ENCODE assay signal across 8 mouse cellular contexts in the genomic region with DNA sequence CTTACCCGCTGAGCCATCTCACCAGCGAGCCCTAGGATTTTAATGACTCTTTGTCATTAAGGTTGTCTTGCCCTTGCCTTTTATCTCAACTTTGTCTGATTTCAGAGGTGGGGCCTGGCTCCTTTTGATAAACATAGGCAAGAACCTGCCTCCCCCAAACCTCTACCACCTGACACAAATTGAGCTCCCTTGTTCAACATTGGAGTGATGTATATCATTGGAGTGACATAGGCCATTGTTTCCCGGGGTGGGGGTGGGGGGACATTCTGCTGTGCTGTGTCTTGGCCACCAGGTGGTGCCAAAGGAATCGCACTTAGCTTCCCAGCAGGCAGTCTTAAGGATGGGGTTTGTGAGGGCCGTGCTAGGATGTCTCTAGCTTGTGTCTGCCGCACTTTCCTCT. TPM values are rescaled to one million over a fixed set of nuclear protein-coding genes. Genes with fewer than 3 reads are reported as not detected.
A peak's percentile ranks its signal among the peaks of the same experiment; 100 is the strongest.
DNase-seq lines count a peak whose midpoint lies in the region; ATAC-seq lines count a peak whose summit lies in the region.
"Had no signal": no experiment of that assay in that cellular context is flagged by ENCODE, and none has a peak within 500 bp of the region (broad histone marks: within the 10 kb centered on the region; RNA-seq: fewer than 3 reads in every experiment).

No protein-coding gene starts in this region.

- H3K9me3 ChIP-seq in hindbrain, embryonic 14.5 days (ENCODE audit: control insufficient read depth, low read length): no peaks in the 10 kb centered on the region
- H3K9me3 ChIP-seq in stomach, embryonic 16.5 days (replicated peaks; ENCODE audit: control insufficient read depth, low read length): no peaks in the 10 kb centered on the region
- H3K9me3 ChIP-seq: heart, embryonic 15.5 days had no signal

- no peaks in the 10 kb centered on the region for H3K27me3 ChIP-seq in hindbrain, embryonic 14.5 days (ENCODE audit: control insufficient read depth, insufficient read depth, low read length)
- no peaks in the 10 kb centered on the region for H3K27me3 ChIP-seq in stomach, embryonic 16.5 days (ENCODE audit: control insufficient read depth, insufficient read depth, low read length)
- H3K27me3 ChIP-seq: heart, embryonic 15.5 days had no signal

- DNase-seq in right cerebral cortex, adult 2 months (ENCODE audit: low spot score in 2 of 2): peak; percentile 27 to 37
- no peak for DNase-seq in right cerebral cortex, postnatal 25 days
- DNase-seq in WW6 (ENCODE audit: low read depth, low spot score): peak; percentile 74
- peak; percentile 71 for DNase-seq in embryo, embryonic 11 days
- peak; percentile 33 for DNase-seq in hindbrain, embryonic 14.5 days (ENCODE audit: low spot score)
- peak; percentile 43 for DNase-seq in lung, postnatal 14 days

- H3K9ac ChIP-seq in hindbrain, embryonic 14.5 days: no peak overlapping the region
- H3K9ac ChIP-seq in stomach, embryonic 16.5 days (ENCODE audit: low read length): no peak overlapping the region
- H3K9ac ChIP-seq: heart, embryonic 15.5 days had no signal

- no peak overlapping the region for H3K27ac ChIP-seq in hindbrain, embryonic 14.5 days
- H3K27ac ChIP-seq in stomach, embryonic 16.5 days (ENCODE audit: low read length): no peak overlapping the region
- H3K27ac ChIP-seq: heart, embryonic 15.5 days had no signal

- no peaks in the 10 kb centered on the region for H3K4me1 ChIP-seq in hindbrain, embryonic 14.5 days (replicated peaks; ENCODE audit: control insufficient read depth, insufficient read depth, low read length)
- no peaks in the 10 kb centered on the region for H3K4me1 ChIP-seq in stomach, embryonic 16.5 days (ENCODE audit: control insufficient read depth, insufficient read depth, low read length)
- H3K4me1 ChIP-seq: heart, embryonic 15.5 days had no signal

- no peak overlapping the region for H3K4me2 ChIP-seq in hindbrain, embryonic 14.5 days (replicated peaks)
- no peak overlapping the region for H3K4me2 ChIP-seq in stomach, embryonic 16.5 days (ENCODE audit: low read depth, low read length)
- H3K4me2 ChIP-seq: heart, embryonic 15.5 days had no signal

- WGBS in hindbrain, embryonic 14.5 days: 32% methylated on average over 6 of the region's 6 CpGs
- WGBS in stomach, embryonic 16.5 days: 24% methylated on average over 6 of the region's 6 CpGs

- H3K4me3 ChIP-seq in hindbrain, embryonic 14.5 days (replicated peaks; ENCODE audit: low read length): no peak overlapping the region
- no peak overlapping the region for H3K4me3 ChIP-seq in stomach, embryonic 16.5 days (replicated peaks; ENCODE audit: low read length)
- H3K4me3 ChIP-seq: heart, embryonic 15.5 days had no signal

- no peaks in the 10 kb centered on the region for H3K36me3 ChIP-seq in hindbrain, embryonic 14.5 days (replicated peaks; ENCODE audit: control insufficient read depth, insufficient read depth)
- H3K36me3 ChIP-seq in stomach, embryonic 16.5 days (ENCODE audit: control insufficient read depth, insufficient read depth, low read length): no peaks in the 10 kb centered on the region
- H3K36me3 ChIP-seq: heart, embryonic 15.5 days had no signal

- ATAC-seq in hindbrain, embryonic 14.5 days (ENCODE audit: low FRiP score): peak; percentile 43; the same call in 1 of the 2 replicates
- peak; percentile 60; the same call in 1 of the 2 replicates for ATAC-seq in stomach, embryonic 16.5 days (ENCODE audit: insufficient read depth, low FRiP score)

RNA-seq across cellular contexts. Expression of gene Wdr1, which starts 17.7 kb away (rescaled TPM):
- 183 and 218 TPM in 2 replicates for polyA plus RNA-seq in hindbrain, embryonic 14.5 days (2014; fragmentation: Nextera tagmentation; extraction: Ambion mirVana)
- polyA plus RNA-seq in stomach, embryonic 16.5 days (2015; fragmentation: Nextera tagmentation; extraction: Ambion mirVana): 252 and 291 TPM in 2 replicates
